Mouse (Mus musculus): ENCODE measurements around the gene Slc44a2. TPM values are rescaled to one million over a fixed set of nuclear protein-coding genes. Genes with fewer than 3 reads are reported as not detected.
A peak's percentile ranks its signal among the peaks of the same experiment; 100 is the strongest.

The Slc44a2 gene
- total RNA-seq, 2 experiments from 2014 or later, result 56.2 to 56.5 TPM

DNA sequence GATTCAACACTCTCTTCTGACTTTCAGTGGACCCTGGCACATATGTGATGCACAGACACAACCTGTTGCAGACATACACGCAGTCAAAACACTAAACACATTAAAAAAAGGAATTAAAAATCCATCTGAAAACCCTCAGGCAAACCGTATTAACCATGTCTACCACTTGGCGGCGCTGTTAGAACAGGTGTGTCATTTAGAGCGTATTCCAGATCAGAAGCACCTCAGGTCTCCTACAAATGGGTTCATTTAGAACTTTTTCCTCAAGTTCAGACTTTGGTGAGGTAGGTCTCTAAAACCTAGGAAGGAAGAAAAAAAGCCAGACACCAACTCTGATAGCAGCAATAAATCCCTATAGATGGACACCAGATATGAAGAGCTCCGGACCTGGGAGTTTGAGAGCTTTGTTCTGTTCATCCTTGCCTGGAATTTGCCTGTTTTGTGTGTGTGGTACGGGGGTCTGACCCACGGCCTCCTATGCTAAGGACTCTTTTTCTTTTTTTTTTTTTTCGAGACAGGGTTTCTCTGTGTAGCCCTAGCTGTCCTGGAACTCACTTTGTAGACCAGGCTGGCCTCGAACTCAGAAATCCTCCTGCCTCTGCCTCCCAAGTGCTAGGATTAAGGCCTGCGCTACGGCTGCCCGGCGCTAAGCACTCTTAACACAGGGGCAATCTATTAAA lies 46.2 kb downstream of the Slc44a2 start:
- DNase-seq (ENCODE audit: low spot score in 2 of 2), result peak; percentile 72 to 80
- intact Hi-C loops (cut with DNase I), result loop anchor here (2.0 kb wide), 1 partner anchor 44 kb away; the partner anchor contains the start of gene Qtrt1

DNA sequence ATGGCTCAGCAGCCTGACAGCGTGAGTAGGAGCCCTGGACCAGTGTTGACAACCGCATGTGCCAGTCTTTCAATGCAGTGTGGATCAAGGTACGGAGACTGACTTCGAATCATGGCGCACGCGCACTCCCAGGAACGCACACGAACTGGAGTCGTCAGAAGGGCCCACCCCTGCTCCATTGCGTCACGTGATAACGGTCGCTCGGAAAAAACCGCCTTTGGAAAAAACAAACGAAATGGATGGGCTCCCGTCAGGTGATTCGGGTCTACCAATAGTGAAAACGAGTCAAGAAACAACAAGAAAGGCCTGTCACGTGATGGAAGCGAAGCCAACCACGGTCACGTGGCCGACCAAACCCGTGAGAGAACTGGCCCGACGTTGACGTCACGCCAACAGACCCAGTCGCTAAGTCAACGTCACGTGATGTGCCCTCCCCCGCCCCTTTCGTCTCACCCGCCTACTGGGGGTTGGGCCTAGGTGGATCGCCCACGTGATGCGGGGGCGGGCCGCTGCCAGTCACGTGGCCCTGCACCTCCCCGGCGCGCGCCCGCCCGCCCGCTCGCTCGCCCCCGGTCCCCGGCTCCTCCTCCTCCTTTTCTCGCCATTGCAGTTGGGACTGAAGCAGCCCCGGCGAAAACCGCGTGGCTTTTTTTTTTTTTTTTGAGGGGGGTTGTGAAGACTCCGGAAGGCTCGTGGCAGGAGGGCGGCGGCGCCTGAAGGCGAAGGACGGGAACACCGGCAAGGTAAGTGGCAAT lies 47.0 kb downstream of the Slc44a2 start, which contains the start of gene Ilf3:
Gene Ilf3, plus strand, starts transcription at position 515 of the 755 bp plus-strand sequence.
- intact Hi-C loops (cut with DNase I), result loop anchor here (2.0 kb wide), 1 partner anchor 43 kb away; the partner anchor contains the start of gene Qtrt1
- DNase-seq (ENCODE audit: low spot score in 2 of 2), result peak; percentile 100

DNA sequence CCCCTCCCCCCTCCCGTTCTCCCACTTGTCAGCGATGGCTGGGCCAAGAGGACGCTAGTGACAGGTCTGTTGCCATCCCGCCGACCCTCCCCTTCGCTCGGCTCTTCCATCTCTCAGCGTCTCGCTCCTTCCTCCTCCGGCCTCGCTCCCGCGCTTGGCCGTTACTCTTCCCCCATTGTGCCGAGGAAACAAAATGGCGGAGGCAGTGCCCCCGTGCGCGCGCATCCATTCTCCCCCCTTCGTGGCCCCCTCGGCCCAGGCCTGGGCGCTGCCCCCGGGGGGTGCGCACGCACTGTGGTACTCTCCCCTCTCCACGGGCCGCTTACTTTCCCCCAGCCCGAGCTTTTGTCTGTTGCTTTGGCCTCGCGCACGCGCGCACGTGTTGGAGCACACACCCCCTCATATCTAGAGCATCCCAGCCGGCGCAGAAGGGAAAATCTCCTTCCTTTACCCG lies 47.7 kb downstream of the Slc44a2 start:
- peak; percentile 63 to 69 for DNase-seq (ENCODE audit: low spot score in 2 of 2)
- intact Hi-C loops (cut with DNase I), result no loop called here

DNA sequence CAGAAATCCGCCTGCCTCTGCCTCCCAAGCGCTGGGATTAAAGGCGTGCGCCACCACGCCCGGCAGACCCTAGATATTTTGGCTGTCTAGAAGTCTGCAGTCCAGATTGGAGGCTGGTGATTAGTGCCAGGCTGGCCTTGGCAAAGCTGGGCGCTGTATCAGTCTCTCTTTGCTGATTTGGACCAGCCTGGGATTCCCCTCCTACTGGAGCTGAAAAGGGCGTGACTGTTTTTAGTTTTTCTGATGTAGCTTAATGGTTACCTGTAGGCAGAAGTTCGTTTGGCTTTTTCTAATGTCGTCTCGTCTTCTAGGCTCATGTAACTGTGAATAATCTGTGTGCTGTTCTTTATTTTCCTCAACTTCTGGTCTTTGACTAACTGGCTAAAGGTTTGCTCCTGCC lies 48.6 kb downstream of the Slc44a2 start:
- DNase-seq (ENCODE audit: low spot score in 2 of 2), result no peak
- intact Hi-C loops (cut with DNase I), result no loop called here

DNA sequence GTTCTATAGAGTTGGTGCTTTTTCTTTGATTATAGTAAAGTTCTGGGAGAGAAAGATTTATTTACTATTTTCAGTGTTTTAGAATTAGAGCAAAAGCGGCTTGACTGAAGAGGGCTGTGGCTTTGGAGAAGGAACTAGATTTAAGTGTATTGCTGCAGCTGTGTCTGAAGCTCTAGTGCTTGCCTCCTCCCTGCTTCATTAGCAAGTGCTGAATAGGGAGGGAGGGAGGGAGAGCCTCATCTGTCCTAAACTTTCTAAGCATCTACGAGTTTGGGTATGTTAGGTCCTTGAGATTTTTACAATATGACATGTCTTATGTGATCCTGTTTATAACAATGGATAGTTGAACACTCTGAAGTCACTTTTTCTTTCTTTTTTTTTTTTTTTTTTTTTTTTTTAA lies 50.4 kb downstream of the Slc44a2 start:
- no peak for DNase-seq (ENCODE audit: low spot score in 2 of 2)
- intact Hi-C loops (cut with DNase I), result no loop called here

DNA sequence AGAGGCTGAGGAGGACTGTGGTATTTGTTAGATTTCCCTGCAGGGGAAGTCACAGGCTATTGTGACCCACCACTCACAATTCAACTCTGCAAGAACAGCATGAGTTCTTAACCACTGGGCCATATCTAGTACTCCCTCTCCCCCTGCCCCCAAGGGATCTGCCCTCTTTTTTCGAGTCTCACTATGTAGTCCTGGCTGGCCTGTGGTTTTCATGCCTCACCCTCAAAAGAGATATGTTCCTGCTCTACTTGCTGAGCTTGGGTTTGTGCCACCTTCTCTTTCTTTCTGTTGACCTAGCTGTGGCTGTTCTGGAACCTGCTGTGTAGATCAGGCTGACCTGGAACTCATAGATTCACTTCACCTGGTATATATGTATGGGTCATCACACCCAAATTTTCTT lies 52.0 kb downstream of the Slc44a2 start:
- no peak for DNase-seq (ENCODE audit: low spot score in 2 of 2)
- intact Hi-C loops (cut with DNase I), result no loop called here

DNA sequence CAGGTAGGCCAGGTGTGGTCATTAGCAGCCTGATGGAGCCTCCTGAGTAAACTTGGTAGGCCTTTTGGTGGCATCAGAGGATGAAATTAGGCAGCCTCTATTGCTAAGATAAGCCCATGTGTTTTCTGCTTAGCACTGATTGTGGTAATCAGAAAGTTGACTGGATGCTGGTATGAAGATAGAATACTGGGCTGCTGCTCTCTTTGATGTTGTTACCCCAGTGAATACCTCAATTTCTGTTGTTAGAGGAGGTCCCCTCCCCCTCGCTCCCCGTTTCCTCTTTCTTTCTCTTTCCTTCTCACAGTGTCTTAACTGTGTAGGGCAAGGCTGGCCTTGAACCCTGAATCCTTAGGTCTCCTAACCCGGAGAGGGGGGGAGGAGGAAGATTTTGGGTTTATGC lies 58.7 kb downstream of the Slc44a2 start:
- intact Hi-C loops (cut with DNase I), result no loop called here
- no peak for DNase-seq (ENCODE audit: low spot score in 2 of 2)

DNA sequence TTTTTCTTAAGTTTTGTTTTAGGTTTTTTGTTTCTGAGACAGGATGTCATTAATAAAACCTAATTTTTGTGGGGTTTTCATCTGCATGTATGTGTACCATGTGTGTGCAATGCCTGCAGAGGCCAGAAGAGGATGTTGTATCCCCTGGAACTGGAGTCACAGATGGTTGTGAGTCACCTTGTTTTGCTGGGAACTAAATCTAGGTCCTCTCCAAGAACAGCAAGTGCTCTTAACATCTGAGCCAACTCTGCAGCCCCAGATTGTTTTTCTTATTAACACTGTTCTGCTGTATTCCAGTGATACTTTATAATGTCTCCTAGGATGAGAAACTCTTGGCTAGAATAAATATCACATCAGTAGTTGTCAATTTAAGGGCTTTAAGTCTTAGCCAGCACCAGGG lies 60.4 kb downstream of the Slc44a2 start:
- no peak for DNase-seq (ENCODE audit: low spot score in 2 of 2)

DNA sequence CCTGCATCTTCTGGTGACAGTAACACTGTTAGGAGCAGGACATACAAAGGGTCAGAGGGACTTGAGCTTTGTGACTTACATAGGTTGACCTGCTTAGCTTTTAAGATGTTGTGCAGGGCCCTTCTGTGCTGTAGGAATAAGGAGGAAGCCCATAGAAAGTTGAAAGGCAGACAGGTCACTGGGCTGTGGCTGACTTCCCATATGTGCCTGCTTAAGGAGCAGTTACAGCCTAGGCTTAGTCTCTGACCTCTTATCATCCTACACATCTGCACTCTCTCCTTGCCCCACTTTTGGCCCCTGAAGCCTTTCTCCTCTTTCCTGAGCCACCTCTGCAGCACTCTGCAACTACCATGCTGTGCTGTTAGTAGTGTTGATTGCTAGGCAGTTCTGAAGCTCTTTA lies 63.5 kb downstream of the Slc44a2 start:
- intact Hi-C loops (cut with DNase I), result no loop called here
- DNase-seq (ENCODE audit: low spot score in 2 of 2), result no peak

More for the DNA sequence above, 60.4 kb downstream of the Slc44a2 start:
- intact Hi-C loops (cut with DNase I), result no loop called here

DNA sequence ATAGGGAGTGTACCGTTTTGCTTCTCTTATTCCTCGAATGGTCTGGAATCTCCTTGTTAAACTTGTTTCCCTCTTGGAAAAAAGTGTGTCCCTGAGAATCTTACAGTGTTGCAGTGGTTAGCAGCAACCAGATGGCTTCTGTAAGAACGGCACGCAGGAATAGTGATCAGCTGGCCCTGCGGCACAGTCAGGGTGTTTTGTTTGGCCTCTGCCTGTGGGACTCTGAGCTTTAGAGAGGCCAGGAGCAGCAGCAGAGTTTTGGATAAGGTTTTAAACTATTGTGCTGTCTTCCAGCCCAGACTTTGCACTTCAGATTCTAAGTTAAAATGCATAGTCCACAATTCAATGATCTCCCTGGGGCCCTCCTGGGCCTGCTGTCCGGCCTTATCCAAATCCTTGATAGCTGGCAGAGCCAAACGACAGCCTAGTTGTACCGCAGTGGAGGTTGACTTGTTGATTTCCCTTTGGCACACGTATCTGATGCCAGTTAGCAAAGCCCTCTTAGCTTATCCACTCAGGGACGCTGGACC lies 72.2 kb downstream of the Slc44a2 start:
- DNase-seq (ENCODE audit: low spot score in 2 of 2), result no peak
- intact Hi-C loops (cut with DNase I), result no loop called here

DNA sequence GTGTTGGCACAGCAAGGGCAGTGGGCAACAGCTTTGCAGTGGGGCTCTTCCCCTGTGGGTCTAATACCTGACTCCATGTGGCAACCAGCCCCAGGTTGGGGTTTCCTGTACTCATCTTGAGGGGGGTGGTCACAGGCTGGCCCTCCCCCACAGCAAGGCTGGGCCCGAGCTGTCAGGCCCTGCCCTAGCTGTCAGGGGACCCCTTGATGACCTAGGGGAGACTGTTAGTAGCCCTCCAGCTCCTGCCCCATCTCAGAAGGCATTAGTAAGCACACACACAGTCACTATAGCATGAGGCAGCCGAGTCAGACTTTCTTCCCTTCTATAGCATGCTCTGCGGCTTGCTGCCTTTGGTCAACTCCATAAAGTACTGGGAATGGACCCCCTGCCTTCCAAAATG lies 75.2 kb downstream of the Slc44a2 start:
- no peak for DNase-seq (ENCODE audit: low spot score in 2 of 2)
- intact Hi-C loops (cut with DNase I), result no loop called here

DNA sequence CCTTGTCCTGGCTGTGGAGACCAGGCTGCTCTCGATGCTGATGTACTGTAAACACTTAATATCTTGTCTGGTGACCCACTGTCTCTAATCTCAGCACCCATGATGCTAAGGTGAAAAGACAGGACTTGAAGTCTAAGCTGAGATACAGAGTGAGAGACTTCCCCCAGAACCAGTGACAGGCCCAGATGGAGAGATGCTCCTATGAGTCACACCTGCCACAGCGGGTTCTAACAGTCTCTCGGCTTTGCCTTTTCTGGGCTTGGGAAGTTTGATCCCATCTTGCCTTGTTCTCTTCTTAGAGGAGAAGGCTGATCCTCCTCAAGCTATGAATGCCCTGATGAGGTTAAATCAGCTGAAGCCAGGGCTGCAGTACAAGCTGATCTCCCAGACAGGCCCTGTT lies 76.7 kb downstream of the Slc44a2 start:
- intact Hi-C loops (cut with DNase I), result no loop called here
- no peak for DNase-seq (ENCODE audit: low spot score in 2 of 2)

DNA sequence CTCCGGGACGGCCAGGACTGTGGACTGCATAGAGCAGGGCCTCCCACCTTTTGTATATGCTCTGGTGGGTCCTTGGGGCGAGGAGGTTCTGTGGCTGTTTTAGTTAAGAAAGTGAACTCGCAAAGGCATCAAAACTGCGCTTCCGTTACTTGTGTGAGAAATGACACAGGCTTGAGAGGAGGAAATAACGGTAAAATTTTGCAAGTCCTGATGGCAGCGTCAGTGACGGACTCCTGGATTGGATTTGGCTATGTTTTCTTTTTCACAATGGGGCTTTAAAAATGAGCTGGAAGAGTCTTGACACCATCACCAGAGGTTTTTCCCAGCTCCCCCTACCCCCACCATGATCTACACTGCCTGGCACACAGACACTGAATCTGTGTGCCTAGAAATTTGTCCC lies 80.5 kb downstream of the Slc44a2 start:
- no peak for DNase-seq (ENCODE audit: low spot score in 2 of 2)
- intact Hi-C loops (cut with DNase I), result no loop called here

DNA sequence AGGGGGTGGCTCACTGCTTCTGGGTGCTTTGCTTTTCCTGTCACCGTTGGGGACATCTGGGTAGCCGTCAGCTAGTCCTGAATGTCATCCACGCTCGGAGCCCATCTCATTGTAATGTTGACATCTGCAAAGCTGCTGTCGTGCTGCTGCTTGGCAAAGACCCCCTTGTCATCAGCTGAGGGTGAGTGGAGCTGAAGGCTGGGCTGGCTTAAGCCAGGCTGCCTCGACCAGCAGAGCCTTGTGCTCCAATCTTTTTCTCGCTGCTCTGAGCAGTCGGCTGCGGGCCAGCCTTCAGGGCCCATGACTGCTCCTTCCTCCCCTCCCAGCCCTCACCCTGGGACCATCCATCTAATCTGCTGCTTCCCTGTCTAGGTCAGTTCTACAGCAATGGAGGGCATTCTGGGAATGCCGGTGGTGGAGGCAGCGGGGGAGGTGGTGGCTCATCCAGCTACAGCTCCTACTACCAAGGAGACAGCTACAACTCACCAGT lies 82.3 kb downstream of the Slc44a2 start:
- intact Hi-C loops (cut with DNase I), result no loop called here
- DNase-seq (ENCODE audit: low spot score in 2 of 2), result no peak

DNA sequence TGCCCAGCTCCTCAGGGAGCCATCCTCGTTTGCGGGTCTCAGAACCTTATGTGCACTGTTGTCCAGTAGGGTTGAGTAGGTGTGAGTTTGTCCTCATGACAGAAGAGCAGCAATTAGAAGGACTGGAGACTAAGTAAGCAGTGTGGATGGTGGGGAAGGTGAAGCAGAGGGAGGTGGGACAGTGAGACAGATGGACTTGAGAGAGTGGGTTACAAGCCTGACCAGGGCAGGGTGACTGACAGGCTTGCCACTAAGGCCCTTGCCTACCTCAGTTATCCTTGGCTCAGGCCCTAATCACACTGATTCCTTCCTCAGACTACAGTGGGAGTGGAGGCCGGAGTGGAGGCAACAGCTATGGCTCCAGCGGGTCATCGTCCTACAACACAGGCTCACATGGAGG lies 83.2 kb downstream of the Slc44a2 start:
- intact Hi-C loops (cut with DNase I), result no loop called here

More for the DNA sequence above, 83.2 kb downstream of the Slc44a2 start:
- DNase-seq (ENCODE audit: low spot score in 2 of 2), result no peak

Other genes with a start within 250 kb of the Slc44a2 start
- under 1 TPM; 0.72 to 0.90 TPM for gene Gm49373, start 247.6 kb upstream of the Slc44a2 start, total RNA-seq (2021)
- 10 to 100 TPM; 54.8 to 55.0 TPM for gene Fdx1l, start 247.1 kb upstream of the Slc44a2 start, total RNA-seq (2021)
- gene Gm38431, start 228.7 kb upstream of the Slc44a2 start, total RNA-seq (2021), result 1 to 10 TPM; 1.8 to 2.6 TPM
- gene Raver1, start 228.7 kb upstream of the Slc44a2 start, total RNA-seq (2021), result 10 to 100 TPM; 30.0 to 30.9 TPM
- gene Tyk2, start 189.5 kb upstream of the Slc44a2 start, total RNA-seq (2021), result 10 to 100 TPM; 11.7 to 12.0 TPM
- 100 to 1,000 TPM; 128 to 131 TPM for gene Cdc37, start 170.7 kb upstream of the Slc44a2 start, total RNA-seq (2021)
- gene Pde4a, start 155.0 kb upstream of the Slc44a2 start, total RNA-seq (2021), result 10 to 100 TPM; 76.2 to 79.6 TPM
- gene Keap1, start 81.3 kb upstream of the Slc44a2 start, total RNA-seq (2021), result 10 to 100 TPM; 47.2 to 50.5 TPM
- 1 to 10 TPM; 3.4 to 5.2 TPM for gene S1pr5, start 72.3 kb upstream of the Slc44a2 start, total RNA-seq (2021)
- gene Atg4d, start 55.4 kb upstream of the Slc44a2 start, total RNA-seq (2021), result 10 to 100 TPM; 35.3 to 37.5 TPM
- 10 to 100 TPM; 31.9 to 32.3 TPM for gene Kri1, start 32.7 kb upstream of the Slc44a2 start, total RNA-seq (2021)
- gene Cdkn2d, start 29.3 kb upstream of the Slc44a2 start, total RNA-seq (2021), result 10 to 100 TPM; 57.5 to 62.9 TPM
- gene Ap1m2, start 8.4 kb upstream of the Slc44a2 start, total RNA-seq (2021), result 1 to 10 TPM in 1 of 2 experiments, under 1 TPM in 1; 0.13 to 2.3 TPM
- gene Ilf3, start 47.2 kb downstream of the Slc44a2 start, total RNA-seq (2021), result 10 to 100 TPM; 69.8 to 78.8 TPM
- gene Qtrt1, start 91.1 kb downstream of the Slc44a2 start, total RNA-seq (2021), result 10 to 100 TPM; 24.3 to 26.2 TPM
- gene Dnm2, start 104.2 kb downstream of the Slc44a2 start, total RNA-seq (2021), result 10 to 100 TPM; 55.8 to 65.8 TPM
- gene Tmed1, start 189.6 kb downstream of the Slc44a2 start, total RNA-seq (2021), result 10 to 100 TPM; 15.7 to 15.8 TPM
- gene AB124611, start 205.5 kb downstream of the Slc44a2 start, total RNA-seq (2021), result under 1 TPM in 1 of 2 experiments, not detected in 1; 0.47 TPM
- gene Carm1, start 226.2 kb downstream of the Slc44a2 start, total RNA-seq (2021), result 10 to 100 TPM; 68.8 to 76.2 TPM